Comparison of ENCODE assay signal across 9 mouse cellular contexts in the genomic region with DNA sequence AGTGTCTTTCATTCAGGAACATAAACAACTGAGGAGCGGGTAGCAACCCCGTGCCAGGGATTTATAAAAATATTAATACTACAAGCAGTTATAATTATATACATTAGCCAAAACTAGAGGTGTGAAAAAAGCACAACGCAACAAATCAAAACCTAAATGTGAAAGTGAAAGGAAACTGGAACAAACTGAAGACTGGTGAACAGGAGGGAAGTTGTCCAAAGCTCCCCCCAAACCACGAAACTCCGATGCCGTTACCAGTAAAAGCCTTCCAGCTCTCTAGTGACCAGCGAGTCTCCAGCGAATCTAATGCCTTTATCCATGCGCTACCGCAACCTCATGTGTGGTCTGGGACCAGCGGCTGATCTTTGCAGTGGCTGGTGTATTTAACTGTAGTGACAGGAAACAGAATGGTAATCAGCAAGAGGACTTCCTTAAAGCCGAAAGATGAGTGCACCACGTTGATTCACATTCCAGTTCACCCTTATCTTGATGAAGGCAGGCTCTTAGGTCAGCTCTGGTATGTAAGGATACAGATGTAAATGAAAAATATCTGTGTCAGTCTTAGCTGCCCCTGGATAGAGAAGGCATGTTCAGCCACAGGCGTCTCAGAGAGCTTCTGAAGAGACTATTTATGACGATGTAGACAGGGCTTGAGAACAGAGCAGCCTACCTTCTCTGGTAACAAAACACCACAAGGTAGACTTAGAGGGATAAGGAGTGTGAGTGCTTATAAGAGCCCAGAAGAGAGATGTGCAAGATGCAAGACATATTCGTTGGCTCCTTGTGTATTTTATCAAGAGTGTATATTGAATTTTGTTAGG.
A peak's percentile ranks its signal among the peaks of the same experiment; 100 is the strongest.
DNase-seq lines count a peak whose midpoint lies in the region; ATAC-seq and TF ChIP-seq lines count a peak whose summit lies in the region.
"Had no signal": no experiment of that assay in that cellular context is flagged by ENCODE, and none has a peak within 500 bp of the region (broad histone marks: within the 10 kb centered on the region; RNA-seq: fewer than 3 reads in every experiment).

No protein-coding gene starts in this region.

- no peak for TF ChIP-seq POLR2A in thymus, adult 2 months (IDR thresholded peaks at IDR 0.05; ENCODE audit: control insufficient read depth, extremely low read depth, insufficient read depth, low read length, poor library complexity)

- H3K36me3 ChIP-seq in thymus, adult 2 months (ENCODE audit: control insufficient read depth, insufficient read depth, low read length), result no peaks in the 10 kb centered on the region
- no peaks in the 10 kb centered on the region for H3K36me3 ChIP-seq in intestine, embryonic 15.5 days
- H3K36me3 ChIP-seq: neural tube, embryonic 12.5 days had no signal

- TF ChIP-seq CTCF in thymus, adult 2 months (IDR thresholded peaks at IDR 0.05; ENCODE audit: borderline replicate concordance, control insufficient read depth, extremely low read depth, insufficient read depth, low read length, poor library complexity), result no peak

- H3K9ac ChIP-seq in intestine, embryonic 15.5 days, result no peak overlapping the region
- H3K9ac ChIP-seq: neural tube, embryonic 12.5 days had no signal

- H3K4me2 ChIP-seq in intestine, embryonic 15.5 days (replicated peaks), result peak overlapping the region; percentile 30
- H3K4me2 ChIP-seq: neural tube, embryonic 12.5 days had no signal

- DNase-seq in thymus, adult 2 months, result peak; percentile 18
- no peak for DNase-seq in thymus, adult 18-20 months
- DNase-seq in yolk sac, embryonic 10.5 days (ENCODE audit: low spot score), result peak; percentile 11
- DNase-seq in kidney, postnatal 4 days, result no peak
- no peak for DNase-seq in adrenal gland, postnatal 25 days
- no peak for DNase-seq in layer of hippocampus, adult 11-12 months (ENCODE audit: low spot score)

- H3K4me3 ChIP-seq in thymus, adult 2 months (ENCODE audit: control insufficient read depth, insufficient read depth, low read length), result peak overlapping the region; percentile 74
- H3K4me3 ChIP-seq in intestine, embryonic 15.5 days (replicated peaks), result peak overlapping the region; percentile 11
- H3K4me3 ChIP-seq: neural tube, embryonic 12.5 days had no signal

- peak overlapping the region; percentile 15; the same call in 1 of the 2 replicates for H3K27ac ChIP-seq in thymus, adult 2 months (ENCODE audit: control insufficient read depth, insufficient read depth, low read length)
- H3K27ac ChIP-seq in intestine, embryonic 15.5 days, result no peak overlapping the region
- H3K27ac ChIP-seq: neural tube, embryonic 12.5 days had no signal

- no peaks in the 10 kb centered on the region for H3K27me3 ChIP-seq in thymus, adult 2 months (ENCODE audit: control insufficient read depth, insufficient read depth, low read length)
- no peaks in the 10 kb centered on the region for H3K27me3 ChIP-seq in intestine, embryonic 15.5 days (replicated peaks)
- H3K27me3 ChIP-seq: neural tube, embryonic 12.5 days had no signal

- H3K9me3 ChIP-seq in intestine, embryonic 15.5 days, result no peaks in the 10 kb centered on the region
- H3K9me3 ChIP-seq: neural tube, embryonic 12.5 days had no signal

- ATAC-seq in intestine, embryonic 15.5 days, result no peak
- peak; percentile 80 for ATAC-seq in megakaryocyte progenitor cell, adult 5-6 weeks (replicated peaks; ENCODE audit: poor library complexity)

- peaks cover 3% of the 10 kb centered on the region for H3K4me1 ChIP-seq in thymus, adult 2 months (replicated peaks; ENCODE audit: control insufficient read depth, insufficient read depth, low read length)
- 0 out of 2 replicates have a peak, but pooled peaks cover 2% of the 10 kb centered on the region for H3K4me1 ChIP-seq in intestine, embryonic 15.5 days (replicated peaks)
- H3K4me1 ChIP-seq: neural tube, embryonic 12.5 days had no signal

- WGBS in thymus, adult 2 months, result 14% methylated on average over 16 of the region's 16 CpGs
- 42% methylated on average over 16 of the region's 16 CpGs for WGBS in intestine, embryonic 15.5 days

Comparison
In these comparisons a context has a peak if more than half of its experiments do, and no peak if none do; other contexts are left out.
1. DNase-seq: peak in thymus, adult 2 months (single experiment) and yolk sac, embryonic 10.5 days (single experiment); none in thymus, adult 18-20 months (0 of 2), kidney, postnatal 4 days (0 of 2), adrenal gland, postnatal 25 days (single experiment) and layer of hippocampus, adult 11-12 months (single experiment).